Mouse (Mus musculus) heart, adult 2 months (tissue): ENCODE results near the gene Rnf157.

Source experiments
- CTCF ChIP-seq: fragments of 200-600 bp; IDR thresholded peaks from 2 replicates; pipeline ENCODE4 v1.8.1; 2022; ENCODE audit warnings: antibody characterized with exemption, mild to moderate bottlenecking, moderate library complexity
- EP300 ChIP-seq: fragments of 200-500 bp; IDR thresholded peaks from 2 replicates; pipeline ENCODE4 v1.6.1; 2011; ENCODE audit warnings: low read depth, low read length, control low read depth; ENCODE audit not compliant: insufficient read depth
- POLR2A ChIP-seq: fragments of 200-500 bp; IDR thresholded peaks from 2 replicates; pipeline ENCODE4 v1.6.1; 2011; ENCODE audit warnings: mild to moderate bottlenecking, low read depth, low read length, control low read depth; ENCODE audit not compliant: insufficient read depth

DNA sequence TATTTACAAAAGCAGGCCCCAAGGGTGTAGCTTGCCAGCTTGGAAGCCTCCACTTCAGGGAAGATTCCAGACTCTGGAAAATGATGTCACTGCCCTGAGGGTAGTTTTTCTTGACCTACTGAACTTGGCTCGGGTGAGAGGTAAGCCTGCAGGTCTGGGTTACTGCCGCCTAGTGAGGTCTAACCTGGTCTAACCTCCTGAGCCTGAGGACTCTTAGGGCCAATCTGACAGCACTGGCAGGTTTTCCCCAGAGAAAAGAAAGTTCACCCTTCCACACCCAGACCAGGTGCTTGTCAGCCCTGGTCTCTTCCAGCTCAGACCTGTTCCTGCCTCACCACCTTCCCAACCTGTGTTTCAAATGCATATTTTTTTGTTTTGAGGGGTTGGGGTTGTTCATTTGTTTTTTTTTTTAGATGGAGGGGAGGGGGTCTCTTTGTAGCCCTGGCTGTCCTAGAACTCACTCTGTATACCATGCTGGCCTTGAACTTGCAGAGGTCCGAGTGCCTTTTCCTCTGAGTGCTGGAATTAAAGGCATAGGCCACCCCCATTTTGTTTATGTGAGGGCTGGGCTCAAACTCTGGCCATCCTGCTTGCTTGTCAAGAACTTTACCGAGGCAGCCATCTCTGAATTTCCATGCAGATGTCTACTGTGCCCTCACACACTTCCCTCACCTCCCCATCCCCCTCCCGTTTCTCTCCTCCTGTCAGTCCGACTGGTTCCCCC is 14.2 kb upstream of the Rnf157 start:
- TF ChIP-seq CTCF (no peak), POLR2A (no peak), EP300 (no peak)
